Mouse (Mus musculus) frontal cortex, adult (tissue): ENCODE data around the gene Musk.

ENCODE experiments used
- ATAC-seq: cut with Nextera tagmentation; 2 replicates; pipeline ENCODE4 v1.9.2; 2017; ENCODE audit warnings: mild to moderate bottlenecking, moderate library complexity, mixed read lengths; ENCODE audit not compliant: low TSS enrichment

Gene Musk

GRCm38 (mm10) chr4:58413188-58414185, 127.7 kb downstream of the Musk start:
- ATAC-seq: no peak

GRCm38 (mm10) chr4:58415537-58415936, 129.8 kb downstream of the Musk start:
- no peak for ATAC-seq

- ATAC-seq: peak; percentile 34; the same call in 1 of the 2 replicates
These were observed 131.6 kb downstream of the Musk start for GRCm38 (mm10) chr4:58417319-58417718.

- ATAC-seq: peak; percentile 80
These were observed 133.5 kb downstream of the Musk start for GRCm38 (mm10) chr4:58419225-58419624.

GRCm38 (mm10) chr4:58423276-58423930, 137.6 kb downstream of the Musk start:
- peak; percentile 69; the same call in 1 of the 2 replicates for ATAC-seq
